Mouse (Mus musculus): ENCODE data around the gene Mpg.
"Not testable (repeated sequence)": the region's sequence is repeated elsewhere in the genome, so short reads cannot be mapped to it uniquely, and the experiment has no call there.

The Mpg gene

DNA sequence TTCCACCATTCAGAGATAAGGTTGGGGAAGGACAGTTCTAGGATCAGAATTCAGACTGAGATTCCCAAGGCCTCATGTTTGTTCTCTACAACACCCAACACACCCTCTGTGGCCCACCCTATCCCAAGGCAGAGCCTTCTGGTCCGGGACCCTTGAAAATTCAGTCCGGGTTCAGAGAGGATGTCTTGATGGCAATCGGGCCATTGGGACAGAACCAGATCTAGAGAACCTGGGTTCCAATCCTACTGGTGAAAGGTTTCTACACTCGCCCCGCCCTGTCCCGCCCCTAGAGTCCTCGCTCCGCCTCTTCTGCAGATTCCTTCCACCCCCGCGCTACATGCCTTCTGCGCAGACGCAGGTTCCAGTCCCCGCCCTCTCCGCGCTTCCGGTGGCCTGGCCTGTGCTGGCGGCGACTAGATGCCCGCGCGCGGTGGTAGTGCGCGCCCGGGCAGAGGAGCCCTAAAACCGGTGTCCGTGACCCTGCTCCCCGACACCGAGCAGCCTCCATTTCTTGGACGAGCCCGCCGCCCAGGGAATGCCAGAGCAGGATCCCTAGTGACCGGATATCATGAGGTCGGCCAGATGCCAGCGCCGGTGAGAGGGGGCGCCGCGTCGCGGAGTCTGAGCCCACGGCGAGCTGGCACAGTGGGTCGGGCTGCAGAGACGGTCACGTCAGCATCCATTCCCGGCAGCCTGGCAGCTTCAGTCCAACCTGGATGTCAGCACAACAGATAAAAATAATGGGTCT, at the start of gene Mpg:
Mpg (plus strand) TSS at position 382 of the 748 bp plus-strand sequence.
- peak; percentile 93 for DNase-seq (ENCODE audit: low spot score)

DNA sequence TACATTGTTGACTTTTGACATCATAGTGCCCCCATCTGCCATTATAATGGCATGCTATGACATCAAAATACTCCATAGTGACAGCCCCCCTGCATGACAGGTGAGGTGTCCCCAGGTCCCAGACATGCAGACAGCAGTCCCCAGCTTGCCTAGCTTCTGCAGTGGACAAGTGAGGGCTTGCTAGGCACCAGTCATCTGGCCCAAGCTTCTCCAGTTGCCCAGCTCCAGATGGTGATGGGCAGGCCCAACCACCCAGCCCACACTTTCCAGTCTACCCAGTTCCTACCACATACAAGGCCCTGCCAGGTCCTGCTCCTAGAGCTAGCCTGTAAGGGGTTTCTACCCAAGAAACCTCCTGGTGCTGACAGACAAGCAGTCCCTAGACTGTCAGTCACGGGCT, 47.8 kb upstream of the Mpg start:
- no peak for DNase-seq (ENCODE audit: low spot score)

DNA sequence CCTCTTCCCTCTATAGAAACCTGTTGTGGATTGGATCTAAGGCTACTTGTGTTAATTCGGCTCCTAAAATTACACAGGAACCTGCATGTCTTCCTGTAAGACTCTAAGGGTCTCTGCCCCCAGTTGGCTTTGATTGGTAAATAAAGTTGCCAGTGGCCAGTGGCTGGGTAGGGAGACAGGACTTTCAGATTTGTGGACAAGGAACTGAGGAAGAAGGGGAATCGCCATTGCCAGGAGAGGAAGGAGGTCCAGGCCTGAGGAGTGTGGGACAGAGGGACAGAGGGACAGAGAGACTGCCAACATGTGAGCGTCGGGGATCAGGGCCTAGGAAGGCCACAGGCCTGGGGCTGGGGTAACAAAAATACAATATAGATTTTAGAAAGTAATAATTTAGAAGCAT, 45.1 kb upstream of the Mpg start:
- no peak for DNase-seq (ENCODE audit: low spot score)

DNA sequence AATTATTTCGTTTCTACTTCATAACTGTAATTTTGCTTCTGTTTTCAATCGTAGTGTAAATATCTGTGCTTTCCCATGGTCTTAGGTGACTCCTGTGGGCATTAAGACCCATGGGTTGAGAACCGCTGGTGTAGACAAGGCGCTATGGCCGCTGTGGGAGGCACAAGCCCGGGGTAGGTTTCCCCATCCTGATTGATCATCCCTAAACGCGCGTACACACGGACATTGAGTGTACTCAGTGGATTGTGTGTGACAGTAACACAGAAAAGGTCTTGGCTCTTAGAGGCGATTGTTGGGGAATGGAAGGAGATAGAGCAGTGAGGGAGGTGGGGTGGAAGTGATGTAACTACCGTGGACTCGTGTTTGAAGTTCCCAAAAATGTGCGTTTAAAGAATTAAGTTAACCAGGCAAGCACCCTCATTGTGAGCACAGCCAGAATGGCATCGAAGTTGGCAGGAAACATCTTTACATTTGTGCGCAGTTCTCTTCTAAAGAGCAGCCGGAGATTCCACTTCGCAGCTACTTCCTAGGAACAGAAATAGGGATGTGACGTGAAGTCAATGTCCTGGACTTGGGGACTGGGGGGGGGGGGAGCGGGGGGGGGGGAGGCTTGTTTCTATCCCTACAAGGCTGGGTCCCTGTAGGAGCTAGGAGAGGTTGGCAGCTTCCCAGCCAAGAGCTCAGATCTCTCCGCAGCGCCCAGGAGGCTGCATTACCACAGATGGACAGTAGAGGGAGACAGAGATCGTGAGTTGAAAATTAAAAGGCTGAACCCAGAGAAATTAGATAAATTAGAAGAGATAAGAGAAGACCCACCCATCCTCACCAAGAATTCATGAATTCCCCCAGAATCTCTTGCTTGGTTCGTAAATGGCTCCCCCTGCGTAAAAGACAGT, 44.1 kb upstream of the Mpg start:
- DNase-seq (ENCODE audit: low spot score), result peak; percentile 81

DNA sequence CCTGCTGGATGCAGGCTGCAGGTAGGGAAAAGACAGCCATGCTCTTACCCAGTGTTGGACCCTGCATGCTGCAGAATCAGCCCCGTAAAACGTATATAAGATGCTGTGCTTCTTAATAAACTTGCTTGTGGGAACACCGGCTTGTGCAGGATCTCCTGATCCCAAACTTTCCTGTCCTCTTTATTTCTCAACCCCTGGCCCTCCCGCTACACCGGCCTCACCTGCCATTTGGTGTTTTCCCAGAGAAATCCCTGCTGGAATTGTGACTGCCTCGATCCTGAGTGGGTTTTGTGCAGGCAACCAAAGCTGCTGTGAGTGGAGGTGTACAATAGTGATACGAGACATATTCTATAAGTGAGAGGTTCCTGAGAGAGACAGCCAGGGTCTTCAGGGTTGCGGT, 41.8 kb upstream of the Mpg start:
- no peak for DNase-seq (ENCODE audit: low spot score)

DNA sequence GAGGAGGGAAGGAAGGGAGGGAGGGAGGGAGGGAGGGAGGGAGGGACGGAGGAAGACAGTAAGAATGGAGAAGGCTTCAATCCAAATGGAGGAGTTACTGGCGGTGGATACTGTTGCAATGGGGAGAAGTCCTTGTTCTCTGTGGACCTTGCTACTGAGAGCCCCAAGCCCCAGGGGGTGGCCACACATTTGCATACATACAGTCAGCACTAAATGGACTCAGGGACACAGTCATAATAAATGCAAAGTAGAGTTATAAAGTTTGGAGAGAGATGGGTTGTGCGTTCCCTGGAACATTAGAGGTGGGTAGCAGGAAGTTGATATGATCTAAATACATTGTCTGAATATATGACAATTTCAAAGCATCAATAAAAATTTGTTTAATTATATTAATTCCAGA, 40.3 kb upstream of the Mpg start:
- DNase-seq (ENCODE audit: low spot score), result no peak

DNA sequence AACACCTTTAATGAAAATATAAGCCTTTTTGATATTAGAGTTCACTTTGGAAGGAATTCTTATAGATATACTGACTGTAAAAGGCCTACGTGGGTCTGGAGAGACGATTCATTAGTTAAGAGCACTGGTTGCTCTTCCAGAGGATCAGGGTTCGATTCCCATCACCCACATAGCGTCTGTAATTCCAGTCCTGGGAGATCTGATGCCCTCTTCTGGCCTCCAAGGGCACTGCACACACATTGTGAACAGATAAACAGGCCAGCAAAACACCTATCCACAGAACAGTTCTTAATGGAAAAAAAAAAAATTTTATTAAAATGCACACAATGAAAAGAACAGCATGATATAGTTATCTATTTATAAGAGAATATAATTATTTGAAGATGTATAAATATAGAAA, 39.0 kb upstream of the Mpg start:
- no peak for DNase-seq (ENCODE audit: low spot score)

DNA sequence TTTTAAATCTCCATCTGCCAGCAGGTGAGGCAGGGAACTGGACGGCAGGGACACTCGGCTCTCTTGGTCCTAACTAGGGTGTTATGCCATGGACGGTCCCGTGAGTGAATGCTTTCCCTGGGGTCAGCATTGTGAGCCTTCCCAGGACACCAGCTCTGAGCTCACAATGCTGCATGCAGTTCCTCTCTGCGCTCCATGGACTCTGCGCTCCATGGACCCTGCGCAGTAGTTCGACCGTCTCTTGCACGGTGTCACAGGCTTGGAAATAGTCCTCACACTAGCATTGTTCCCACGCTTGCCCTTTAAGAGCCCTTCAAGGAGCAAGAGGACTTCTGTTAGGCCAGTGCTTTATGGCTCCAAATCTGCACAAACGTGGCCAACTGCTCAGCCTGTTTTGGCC, 37.4 kb upstream of the Mpg start:
- DNase-seq (ENCODE audit: low spot score), result no peak

DNA sequence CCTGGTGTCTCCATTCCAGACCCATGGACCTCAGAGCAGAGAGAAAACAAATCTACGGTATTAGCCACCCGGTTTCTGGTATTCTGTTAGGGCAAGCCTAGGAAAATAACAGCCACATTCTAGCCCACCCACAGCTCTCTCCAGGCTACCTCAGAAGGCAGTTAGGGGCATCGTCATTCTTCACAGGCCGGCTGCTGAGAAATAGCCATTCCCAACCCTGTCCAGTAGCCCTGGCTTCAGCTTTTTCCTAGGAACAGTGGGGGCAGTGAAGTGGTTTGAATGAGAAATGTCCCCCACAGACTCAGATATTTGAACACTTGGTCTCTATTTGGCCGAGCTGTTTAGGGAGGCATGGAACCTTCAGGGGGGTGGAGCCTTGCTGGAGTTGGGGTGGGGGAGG, 36.9 kb upstream of the Mpg start:
- no peak for DNase-seq (ENCODE audit: low spot score)

DNA sequence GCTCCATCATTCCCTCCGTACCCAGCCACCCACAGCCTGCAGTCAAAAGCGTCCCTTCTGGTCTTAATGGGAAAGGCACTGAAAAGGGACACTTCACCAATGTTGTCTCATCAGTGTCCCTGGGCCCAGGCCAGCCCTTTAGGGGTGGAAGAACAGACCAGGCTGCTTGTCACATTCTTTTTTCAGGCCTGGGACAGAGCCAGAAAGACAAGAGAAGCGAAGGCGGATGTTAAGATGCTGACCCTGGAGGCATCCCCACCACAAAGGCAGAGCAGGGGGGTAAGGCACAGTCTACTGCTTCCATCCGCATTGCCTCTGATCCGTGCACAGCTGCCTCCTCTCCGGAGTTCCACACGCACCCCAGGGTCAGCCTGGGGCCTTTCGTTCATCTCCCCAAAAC, 36.2 kb upstream of the Mpg start:
- DNase-seq (ENCODE audit: low spot score), result no peak

DNA sequence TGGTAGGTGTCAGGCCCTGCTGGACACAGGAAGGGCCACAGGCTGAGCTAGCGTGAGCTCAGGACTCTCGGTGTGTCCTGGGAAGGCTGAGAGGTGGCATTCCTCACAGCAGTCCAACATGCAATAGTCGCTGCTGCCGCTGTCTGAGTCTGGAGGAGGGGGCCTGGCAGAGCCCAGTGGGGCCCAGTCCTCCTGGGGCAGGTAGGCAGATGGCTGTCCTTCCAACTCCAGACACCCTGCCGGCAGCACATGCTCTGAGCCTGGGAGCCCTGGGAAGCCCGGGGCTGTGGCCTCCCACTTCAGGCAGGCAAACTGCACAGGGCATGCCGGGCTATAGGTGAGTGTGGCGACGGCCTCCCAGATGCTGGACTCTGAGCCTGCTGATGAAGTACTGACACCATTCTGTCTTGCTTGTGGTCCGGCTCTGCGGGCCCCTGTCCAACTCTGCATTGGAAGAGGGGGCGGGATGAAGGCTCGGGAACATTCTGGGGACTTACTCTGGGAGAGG, 35.6 kb upstream of the Mpg start:
- DNase-seq (ENCODE audit: low spot score), result no peak

DNA sequence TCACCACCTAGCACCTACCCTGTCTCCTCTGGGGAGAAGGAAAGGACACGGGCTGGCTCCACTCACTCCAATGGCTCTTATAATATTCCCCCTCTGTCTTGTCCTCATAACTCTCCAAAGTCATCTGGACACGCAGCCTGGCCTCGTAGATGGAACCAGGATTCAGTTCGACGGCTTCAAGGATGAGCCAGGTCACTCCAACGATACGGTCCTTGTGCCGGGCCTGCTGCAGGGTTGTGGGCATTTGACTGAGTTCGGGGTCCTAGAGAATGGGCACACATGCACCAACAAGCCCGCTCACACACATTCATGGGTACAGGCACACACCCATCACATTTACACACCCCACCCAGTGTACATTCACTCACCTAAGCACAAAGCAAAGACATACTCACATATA, 33.1 kb upstream of the Mpg start:
- no peak for DNase-seq (ENCODE audit: low spot score)

DNA sequence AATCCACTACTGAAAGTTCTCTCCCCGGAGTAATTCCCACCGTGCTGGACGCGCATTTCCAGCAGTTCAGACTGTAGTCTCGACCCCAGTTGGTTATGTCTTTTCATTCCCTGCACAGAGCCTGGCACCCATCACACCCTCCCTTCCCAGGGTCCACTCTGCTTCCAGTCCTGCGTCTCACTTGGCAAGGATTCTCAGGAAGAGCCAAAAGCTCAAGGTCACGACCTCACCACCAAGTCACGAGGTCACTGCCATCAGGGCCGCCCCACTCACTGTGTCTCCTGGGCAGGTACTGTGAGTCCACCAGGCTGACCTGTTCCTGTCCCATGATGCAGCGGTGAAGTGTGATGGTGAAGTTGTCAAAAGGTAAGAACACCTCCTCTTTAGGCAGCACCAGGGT, 32.2 kb upstream of the Mpg start:
- no peak for DNase-seq (ENCODE audit: low spot score)

DNA sequence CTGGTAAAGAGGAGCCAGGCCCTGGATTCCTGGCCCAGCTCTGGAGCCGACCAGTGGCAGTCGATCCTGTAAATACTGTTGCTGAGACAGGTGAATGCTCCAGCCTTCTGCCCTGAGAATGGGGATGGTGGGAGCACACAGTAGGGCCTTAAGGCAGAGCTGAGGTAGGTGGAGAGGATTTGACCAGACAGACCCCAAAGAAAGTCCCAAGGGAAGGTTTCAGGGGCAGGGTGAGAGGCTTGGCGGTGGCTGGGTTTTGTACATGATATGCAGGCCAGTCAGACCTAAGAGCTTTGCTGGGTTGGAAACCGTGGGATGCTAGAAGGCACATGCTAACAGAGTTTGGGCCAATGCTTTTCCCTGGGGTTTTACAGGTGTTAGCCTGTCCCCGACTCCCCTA, 31.7 kb upstream of the Mpg start:
- DNase-seq (ENCODE audit: low spot score), result no peak

DNA sequence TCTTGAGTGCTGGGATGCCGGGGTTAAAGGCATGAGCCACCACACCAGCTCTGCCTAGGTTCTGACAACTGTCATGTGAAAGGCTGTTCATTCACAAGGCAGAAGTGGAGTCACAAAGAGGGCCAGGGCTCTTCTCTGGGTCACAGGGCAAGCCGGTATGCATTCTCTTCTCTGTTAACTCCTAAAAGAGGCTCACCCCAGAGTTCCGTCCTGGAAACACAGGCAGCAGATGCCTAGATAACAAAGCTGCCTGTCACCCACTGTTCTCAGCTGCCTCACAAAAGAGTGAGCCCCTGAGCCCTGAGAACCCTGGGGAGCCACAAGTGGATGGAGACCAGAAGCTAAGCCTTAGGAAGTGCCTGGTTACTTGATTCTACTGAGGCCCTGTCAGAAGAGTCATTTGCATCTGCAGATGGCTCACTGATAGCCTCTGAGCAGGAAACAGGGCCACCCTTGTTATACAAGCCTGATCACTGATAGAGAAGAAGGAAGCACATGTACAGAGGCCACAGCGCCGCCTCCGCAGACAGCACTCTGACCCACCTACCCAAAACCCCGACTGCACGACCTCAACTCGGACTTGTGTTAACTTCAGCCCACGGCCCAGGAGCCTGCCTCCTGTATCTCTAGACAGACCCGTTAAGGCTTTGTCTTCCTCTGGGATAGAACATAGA, 30.3 kb upstream of the Mpg start:
- DNase-seq (ENCODE audit: low spot score), result no peak

DNA sequence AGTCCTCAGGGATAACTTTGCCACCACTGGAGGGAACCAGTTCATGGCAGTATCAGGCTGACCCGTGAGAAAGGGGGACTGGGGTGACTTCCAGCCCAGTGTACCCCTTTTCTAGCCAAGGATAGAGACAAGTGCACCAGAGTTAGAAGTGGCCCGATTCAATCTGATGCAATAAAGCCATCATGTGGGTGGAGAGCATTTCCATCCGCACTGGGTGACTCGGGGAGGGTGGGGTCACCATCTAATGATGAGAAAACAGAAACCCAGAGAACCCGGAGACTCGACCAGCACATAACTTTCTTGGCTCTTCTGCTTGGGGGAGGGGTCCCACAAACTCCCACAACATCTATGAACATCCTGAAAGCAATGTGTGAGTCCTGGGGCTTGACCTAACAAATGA, 29.6 kb upstream of the Mpg start:
- DNase-seq (ENCODE audit: low spot score), result no peak

DNA sequence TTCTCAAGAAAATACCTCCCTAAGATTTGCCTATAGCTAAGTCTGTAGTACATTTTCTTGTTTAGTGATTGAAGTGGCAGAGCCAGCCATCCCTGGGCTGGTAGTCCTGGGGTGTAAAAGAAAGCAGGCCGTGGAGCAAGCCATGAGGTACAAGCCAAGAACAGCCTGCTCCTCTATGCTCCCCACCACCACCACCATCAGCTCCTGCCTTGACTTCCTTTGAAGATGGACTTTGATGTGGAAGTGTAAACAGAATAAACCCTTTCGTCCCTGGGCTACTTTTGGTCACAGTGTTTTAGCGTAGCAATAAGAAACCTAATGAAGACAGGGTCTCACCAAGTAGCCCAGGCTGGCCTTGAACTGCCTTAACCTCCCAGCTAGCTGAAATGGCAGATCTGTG, 28.5 kb upstream of the Mpg start:
- DNase-seq (ENCODE audit: low spot score), result no peak

DNA sequence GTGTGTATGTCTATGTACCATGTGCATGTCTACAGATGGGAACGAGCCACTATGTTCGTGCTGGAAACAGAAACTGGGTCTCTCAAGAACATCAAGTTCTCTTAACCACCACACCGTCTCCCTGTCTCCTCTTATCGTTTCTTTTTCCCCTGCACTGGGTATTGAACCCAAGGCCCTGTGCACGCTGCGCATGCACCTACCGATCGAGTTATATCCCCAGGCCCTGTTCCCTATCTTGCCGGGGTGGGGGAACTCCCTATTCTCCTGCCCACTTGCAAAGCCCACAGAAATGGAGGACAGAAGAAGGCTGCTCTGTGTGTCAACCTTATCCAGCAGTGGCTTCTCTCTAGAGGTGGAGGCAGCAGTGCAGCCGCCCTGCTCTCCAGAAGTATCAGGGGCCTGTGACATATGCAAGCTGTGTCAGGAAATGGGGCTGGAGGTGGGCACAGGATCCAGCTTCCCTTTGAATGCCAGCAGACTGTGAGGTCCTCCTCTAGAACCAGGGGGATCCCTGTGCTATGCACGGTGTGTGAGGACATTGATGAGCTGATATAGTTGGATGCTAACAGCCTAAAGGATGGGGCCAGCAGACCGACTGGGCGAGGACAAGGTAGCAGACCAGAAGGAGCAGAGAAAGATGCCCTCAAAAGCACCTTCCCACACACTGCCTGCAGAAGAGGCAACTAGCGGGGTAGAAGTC, 27.9 kb upstream of the Mpg start:
- DNase-seq (ENCODE audit: low spot score), result no peak

DNA sequence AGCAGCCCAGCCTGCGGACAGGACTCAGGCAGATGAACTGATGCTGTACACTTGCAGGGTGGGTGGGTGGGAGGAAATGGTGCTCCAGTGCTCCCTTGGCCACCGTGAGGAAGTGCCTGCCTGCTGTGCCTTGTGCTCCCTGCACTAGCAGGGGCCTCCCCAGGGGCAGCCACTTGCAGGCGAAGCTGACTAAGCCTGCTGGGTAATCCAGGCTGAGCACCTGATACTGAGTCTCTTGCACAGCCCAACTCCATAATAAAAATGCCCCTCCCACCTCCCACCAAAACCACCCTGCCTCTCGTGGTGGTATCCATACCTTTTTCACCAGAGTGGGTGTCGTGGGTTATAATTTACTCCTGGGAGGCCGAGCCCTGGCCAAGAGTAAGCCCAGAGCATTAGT, 27.1 kb upstream of the Mpg start:
- no peak for DNase-seq (ENCODE audit: low spot score)

DNA sequence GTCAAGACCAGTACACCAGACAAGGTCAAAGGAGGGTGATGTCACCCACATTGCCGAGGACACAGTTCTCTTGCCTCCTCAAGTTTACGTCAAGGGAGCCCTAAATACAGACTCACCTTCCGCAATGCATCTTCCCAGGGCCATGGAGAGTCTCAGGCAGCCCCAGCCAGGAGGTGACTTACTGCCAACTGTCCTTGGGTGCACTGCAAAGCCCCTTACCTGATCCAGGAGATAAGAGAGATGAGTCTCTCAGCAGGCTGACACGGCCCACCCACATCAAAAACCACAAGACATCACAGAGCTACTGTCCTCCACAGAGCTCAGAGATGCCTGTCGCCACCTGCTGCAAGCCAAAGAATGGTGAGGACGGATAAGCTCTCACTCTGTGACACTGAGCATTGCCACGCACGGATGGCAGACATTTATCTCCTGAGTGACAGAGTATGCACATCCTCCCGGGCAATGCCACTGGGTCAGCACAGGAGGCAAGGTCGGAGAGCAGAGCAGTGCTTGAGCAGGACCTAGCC, 26.2 kb upstream of the Mpg start, which contains the start of gene Il9r:
Il9r (minus strand) TSS at position 205 of the 527 bp plus-strand sequence.
- no peak for DNase-seq (ENCODE audit: low spot score)

DNA sequence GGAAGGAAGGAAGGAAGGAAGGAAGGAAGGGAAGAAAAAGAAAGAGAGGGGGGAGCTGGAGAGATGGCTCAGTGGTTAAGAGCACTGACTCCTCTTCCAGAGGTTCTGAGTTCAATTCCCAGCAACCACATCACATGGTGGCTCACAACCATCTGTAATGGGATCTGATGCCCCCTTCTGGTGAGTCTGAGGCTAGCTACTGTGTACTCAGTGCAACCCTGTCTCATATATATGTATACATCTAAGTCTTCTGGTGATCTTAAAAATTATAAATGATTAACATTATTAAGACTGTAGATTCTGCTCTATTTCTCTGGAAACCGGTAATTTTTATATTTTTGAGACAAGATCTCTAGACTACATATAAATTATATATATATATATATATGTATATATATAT, 25.3 kb upstream of the Mpg start:
- not testable (repeated sequence) for DNase-seq (ENCODE audit: low spot score)

Data from embryo, embryonic 10 days (tissue).